Mouse (Mus musculus): ENCODE data around the gene Nhsl1.

- TF ChIP-seq EP300 (IDR thresholded peaks at IDR 0.05; ENCODE audit: low read depth) (no peak), CTCF (IDR thresholded peaks at IDR 0.05; ENCODE audit: low read depth) (no peak)
Measured at GRCm38 (mm10) chr10:18305106-18305505, 13.7 kb upstream of the Nhsl1 start.

Data from liver, embryonic 14.5 days (tissue).